Mouse (Mus musculus) stomach, embryonic 14.5 days (tissue): ENCODE measurements around the gene Atp1b3. TPM values are rescaled to one million over a fixed set of nuclear protein-coding genes. Genes with fewer than 3 reads are reported as not detected.
"Not testable (repeated sequence)": the region's sequence is repeated elsewhere in the genome, so short reads cannot be mapped to it uniquely, and the experiment has no call there.

Experiments used
- ATAC-seq: fragments of 200-750 bp; cut with Nextera tagmentation; 2 replicates; pipeline ENCODE4 v1.8.0; 2017; ENCODE audit warnings: low read depth, moderate TSS enrichment; ENCODE audit not compliant: insufficient number of reproducible peaks, insufficient read depth, low FRiP score
- H3K27ac ChIP-seq: fragments of 300-500 bp; sonication (generic); 2 replicates; pipeline ENCODE4 v1.5.1; 2014; ENCODE audit warnings: mild to moderate bottlenecking, low read length, moderate library complexity, mixed read lengths
- H3K27me3 ChIP-seq: fragments of 300-500 bp; sonication (generic); 2 replicates; pipeline ENCODE4 v1.6.1; 2014; ENCODE audit warnings: low read length, control low read depth, mixed read lengths; ENCODE audit not compliant: control insufficient read depth, insufficient read depth
- H3K36me3 ChIP-seq: fragments of 300-500 bp; sonication (generic); 2 replicates; pipeline ENCODE4 v1.6.1; 2014; ENCODE audit warnings: mild to moderate bottlenecking, control low read depth, low read length, moderate library complexity, mixed read lengths; ENCODE audit not compliant: control insufficient read depth, insufficient read depth
- H3K4me1 ChIP-seq: fragments of 300-500 bp; sonication (generic); 2 replicates; pipeline ENCODE4 v1.6.1; 2014; ENCODE audit warnings: low read length, control low read depth, mixed read lengths; ENCODE audit not compliant: control insufficient read depth, insufficient read depth
- H3K4me2 ChIP-seq: fragments of 300-500 bp; sonication (generic); replicated peaks from 2 replicates; pipeline ENCODE4 v1.6.1; 2014; ENCODE audit warnings: low read depth, low read length, control low read depth
- H3K4me3 ChIP-seq: fragments of 300-500 bp; sonication (generic); 2 replicates; pipeline ENCODE4 v1.5.1; 2014; ENCODE audit warnings: low read depth, low read length, control low read depth
- H3K9ac ChIP-seq: fragments of 300-500 bp; sonication (generic); replicated peaks from 2 replicates; pipeline ENCODE4 v1.6.1; 2014; ENCODE audit warnings: low read depth, mild to moderate bottlenecking, control low read depth, low read length, moderate library complexity, mixed read lengths
- H3K9me3 ChIP-seq: fragments of 300-500 bp; sonication (generic); 2 replicates; pipeline ENCODE4 v1.6.1; 2016; ENCODE audit warnings: low read depth, low read length, control low read depth; ENCODE audit not compliant: control insufficient read depth
- WGBS: fragments of 180-500 bp; shearing (Covaris S2); extraction: QIAGEN DNeasy Blood & Tissue Kit; methylation state at CpG from one replicate; pipeline ENCODE4 v1.1.7; 2014; 5-methylcytosine and 5-hydroxymethylcytosine counted together
- polyA plus RNA-seq: library from polyadenylated mRNA; unstranded; fragments of >200 nt; fragmentation: Nextera tagmentation; extraction: Ambion mirVana; gene quantifications from 2 replicates; pipeline ENCODE4 v1.2.1, GENCODE M21; 2014

Atp1b3 gene
- polyA plus RNA-seq = 160 and 167 TPM in 2 replicates

DNA sequence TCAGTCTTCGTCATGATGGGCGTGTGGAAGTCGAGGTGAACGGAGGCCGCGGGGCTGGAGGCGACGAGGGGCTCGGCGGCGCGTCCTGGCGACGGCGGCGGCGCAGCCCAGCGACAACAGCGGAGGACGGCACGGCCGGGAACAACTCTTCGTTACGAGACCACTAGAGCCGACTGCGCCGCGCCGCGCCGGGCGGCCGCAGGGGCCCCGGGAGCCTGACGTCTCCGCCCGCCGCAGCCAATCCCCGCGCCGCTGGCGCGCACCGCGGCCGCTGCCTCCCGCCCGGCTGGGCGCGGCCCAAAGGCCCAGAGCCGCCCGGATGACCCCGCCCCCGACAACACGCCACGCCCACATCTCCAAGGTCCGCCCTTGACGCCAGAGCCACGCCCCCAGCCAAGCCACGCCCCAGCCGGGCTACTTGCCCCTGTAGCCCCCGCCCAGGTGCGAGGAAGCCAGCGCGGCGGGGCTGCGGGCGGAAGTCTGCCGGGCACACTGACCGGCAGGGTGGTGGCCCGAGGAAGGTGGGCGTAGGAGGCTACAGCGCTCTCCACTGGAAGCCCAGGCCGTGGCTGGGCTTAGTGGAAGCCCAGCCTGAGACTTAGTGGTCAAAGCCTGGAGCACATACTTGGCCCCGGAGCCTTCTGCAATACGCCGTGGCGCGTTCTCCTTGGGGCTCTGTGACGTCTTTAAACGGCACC is at the start of gene Atp1b3:
Atp1b3 (minus strand) TSS at position 302 of the 698 bp plus-strand sequence.
- H3K4me1 ChIP-seq = peaks cover 17% of the 10 kb centered on the region; the same call in 1 of the 2 replicates
- under 1% methylated on average over 61 of the region's 81 CpGs for WGBS
- H3K36me3 ChIP-seq = no peaks in the 10 kb centered on the region
- H3K9ac ChIP-seq = peak within 1 kb of the TSS; percentile 78
- no peaks in the 10 kb centered on the region for H3K27me3 ChIP-seq
- peak within 1 kb of the TSS; percentile 57 for H3K4me2 ChIP-seq
- peak within 1 kb of the TSS; percentile 87 for H3K4me3 ChIP-seq
- no peaks in the 10 kb centered on the region for H3K9me3 ChIP-seq
- peak within 1 kb of the TSS; percentile 85 for H3K27ac ChIP-seq
- peak; percentile 98 for ATAC-seq

DNA sequence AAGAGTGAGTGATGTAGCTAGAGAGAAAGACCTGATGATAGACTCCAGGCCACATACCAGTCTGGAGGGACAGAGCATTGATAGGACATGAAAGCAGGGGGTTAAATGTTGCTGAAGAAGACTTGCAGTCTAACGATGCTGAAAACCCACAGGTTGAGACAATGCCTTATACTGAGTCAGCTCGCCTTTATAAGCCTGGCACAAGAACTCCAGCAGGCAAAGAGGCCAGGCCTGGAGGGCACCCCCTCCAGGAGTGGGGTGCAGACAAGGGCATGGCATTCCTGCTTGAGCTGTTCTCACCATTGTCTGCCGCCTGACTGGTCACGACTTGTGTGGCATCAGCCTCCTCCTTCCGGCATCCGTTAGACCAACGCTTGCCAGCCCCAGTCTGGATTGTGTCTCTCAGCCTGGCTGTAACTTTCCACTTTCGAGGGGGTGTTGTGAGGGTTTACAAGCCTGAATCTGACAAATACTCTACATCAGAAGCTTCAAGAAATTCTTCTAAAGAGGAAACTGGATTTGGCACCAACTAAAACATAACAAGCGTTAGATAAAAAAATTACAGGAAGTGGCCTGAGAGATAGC is 48.7 kb upstream of the Atp1b3 start:
- Histone ChIP-seq H3K4me2 (no peak overlapping the region), H3K9me3 (no peaks in the 10 kb centered on the region), H3K4me3 (no peak overlapping the region), H3K4me1 (peaks cover 10% of the 10 kb centered on the region; the same call in 1 of the 2 replicates), H3K9ac (no peak overlapping the region), H3K27ac (peak overlapping the region; percentile 10; the same call in 1 of the 2 replicates), H3K27me3 (no peaks in the 10 kb centered on the region), H3K36me3 (no peaks in the 10 kb centered on the region)
- ATAC-seq = no peak
- WGBS = 79% methylated on average over 9 of the region's 9 CpGs

DNA sequence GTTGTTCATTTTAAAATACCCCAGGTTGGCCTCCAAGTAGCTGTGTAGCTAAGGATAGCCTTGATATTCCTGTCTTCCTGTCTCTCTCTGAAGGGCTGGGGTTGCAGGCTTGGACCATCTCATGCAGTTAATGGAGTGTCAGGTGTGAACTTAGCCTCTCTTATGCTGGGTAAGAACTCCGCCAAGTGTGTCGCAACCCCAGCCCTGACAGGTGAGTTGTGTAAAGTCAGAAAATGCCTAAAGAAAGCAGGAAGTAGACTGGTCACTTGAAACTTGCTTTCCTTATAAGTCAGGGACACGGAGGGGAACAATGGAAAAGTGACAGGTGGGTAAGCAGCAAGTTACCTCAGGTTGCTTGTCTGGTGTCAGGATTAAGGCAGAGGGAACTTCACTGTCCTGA is 40.1 kb upstream of the Atp1b3 start:
- Histone ChIP-seq H3K27ac (no peak overlapping the region), H3K36me3 (no peaks in the 10 kb centered on the region), H3K27me3 (no peaks in the 10 kb centered on the region), H3K9ac (no peak overlapping the region), H3K9me3 (no peaks in the 10 kb centered on the region), H3K4me2 (no peak overlapping the region), H3K4me3 (no peak overlapping the region), H3K4me1 (no peaks in the 10 kb centered on the region)
- WGBS = 84% methylated on average over 3 of the region's 3 CpGs
- no peak for ATAC-seq

DNA sequence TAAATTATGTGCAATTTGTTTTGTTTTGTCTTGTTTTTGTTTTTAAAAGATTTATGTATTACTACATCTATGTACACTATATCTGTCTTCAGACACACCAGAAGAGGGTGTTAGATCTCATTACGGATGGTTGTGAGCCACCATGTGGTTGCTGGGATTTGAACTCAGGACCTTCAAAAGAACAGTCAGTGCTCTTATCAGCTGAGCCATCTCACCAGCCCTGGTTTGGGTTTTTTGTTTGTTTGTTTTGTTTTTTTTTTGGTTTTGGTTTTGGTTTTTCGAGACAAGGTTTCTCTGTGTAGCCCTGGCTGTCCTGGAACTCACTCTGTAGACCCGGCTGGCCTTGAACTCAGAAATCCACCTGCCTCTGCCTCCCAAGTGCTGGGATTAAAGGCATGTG is 35.7 kb upstream of the Atp1b3 start:
- peaks cover 14% of the 10 kb centered on the region for H3K4me1 ChIP-seq
- H3K36me3 ChIP-seq, H3K27ac ChIP-seq, H3K9ac ChIP-seq, H3K4me3 ChIP-seq, H3K9me3 ChIP-seq, H3K27me3 ChIP-seq, ATAC-seq, H3K4me2 ChIP-seq: not testable (repeated sequence)
- WGBS = 93% methylated on average over 3 of the region's 3 CpGs

DNA sequence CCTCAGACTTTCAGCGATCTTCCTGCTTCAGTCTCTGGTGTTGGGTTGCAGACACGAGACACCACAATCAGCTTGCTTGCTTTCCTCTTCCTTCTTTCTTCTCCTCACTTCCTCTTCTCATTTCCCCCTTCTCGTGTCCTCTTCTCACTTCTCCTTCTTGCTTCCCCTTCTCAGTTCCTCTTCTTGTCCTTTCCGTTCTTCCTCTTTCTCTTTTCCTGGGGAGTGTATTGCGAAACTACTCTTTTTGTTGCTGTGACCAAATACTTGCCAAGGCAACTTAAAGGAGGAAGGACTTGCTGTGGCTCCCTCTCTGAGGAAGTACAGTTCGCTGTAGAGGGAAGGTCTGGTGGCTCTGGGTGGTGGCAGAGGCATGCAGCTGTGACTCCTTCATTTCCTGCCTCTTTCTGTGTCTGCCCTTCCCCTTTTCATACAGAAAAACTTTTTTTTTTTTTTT is 35.2 kb upstream of the Atp1b3 start:
- Histone ChIP-seq H3K4me3 (no peak overlapping the region), H3K4me2 (no peak overlapping the region), H3K4me1 (peaks cover 14% of the 10 kb centered on the region), H3K27me3 (no peaks in the 10 kb centered on the region), H3K9ac (no peak overlapping the region), H3K27ac (no peak overlapping the region; the same call in 1 of the 2 replicates), H3K36me3 (no peaks in the 10 kb centered on the region), H3K9me3 (no peaks in the 10 kb centered on the region)
- ATAC-seq = no peak
- 71% methylated on average over 6 of the region's 6 CpGs for WGBS

DNA sequence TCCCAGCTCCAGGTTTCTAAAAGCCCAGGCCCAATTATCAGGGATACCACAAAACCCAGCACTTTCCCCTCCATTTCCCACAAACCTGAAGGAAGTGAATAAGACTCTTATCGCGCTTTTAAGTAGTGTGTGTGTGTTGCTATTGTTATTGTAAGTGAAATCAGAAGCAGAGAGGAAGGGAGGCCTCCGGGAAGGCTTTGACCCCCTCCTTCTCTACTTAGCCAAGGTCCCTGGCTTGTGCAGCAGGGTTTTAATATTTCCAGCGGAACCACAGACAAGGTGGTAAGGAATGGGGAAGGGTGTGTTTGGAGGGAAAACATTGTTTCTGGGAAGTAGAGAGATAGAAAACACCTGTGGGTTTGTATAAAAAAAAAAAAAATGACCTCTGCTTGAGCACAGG is 34.4 kb upstream of the Atp1b3 start:
- WGBS = 22% methylated on average over 4 of the region's 4 CpGs
- no peak overlapping the region for H3K9ac ChIP-seq

DNA sequence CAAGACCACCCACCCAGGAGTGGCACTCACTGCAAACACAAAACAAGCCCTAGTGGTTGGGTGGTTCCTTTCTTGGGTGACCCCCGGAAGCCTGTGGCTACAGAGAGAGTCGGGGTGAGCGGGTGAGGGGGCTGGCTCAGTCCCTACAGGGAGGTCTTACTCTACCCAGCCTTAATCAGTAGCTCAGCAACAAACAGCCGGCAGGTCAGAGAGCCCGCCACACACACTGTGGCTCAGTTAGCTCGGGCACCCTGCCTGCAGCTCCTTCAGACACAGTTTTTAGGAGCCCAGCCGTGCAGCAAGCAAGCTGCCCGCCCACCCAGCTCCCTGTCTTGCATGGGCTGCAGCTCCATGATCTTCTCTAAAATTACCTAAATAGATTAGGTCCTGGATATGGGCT is 33.9 kb upstream of the Atp1b3 start:
- H3K9ac ChIP-seq = no peak overlapping the region
- H3K4me1 ChIP-seq = peaks cover 14% of the 10 kb centered on the region
- no peak for ATAC-seq
- peak overlapping the region; percentile 39; the same call in 1 of the 2 replicates for H3K27ac ChIP-seq
- H3K36me3 ChIP-seq = no peaks in the 10 kb centered on the region
- H3K4me2 ChIP-seq = no peak overlapping the region
- H3K27me3 ChIP-seq = no peaks in the 10 kb centered on the region
- H3K9me3 ChIP-seq = no peaks in the 10 kb centered on the region
- 43% methylated on average over 8 of the region's 8 CpGs for WGBS
- H3K4me3 ChIP-seq = no peak overlapping the region

More for the DNA sequence above, 34.4 kb upstream of the Atp1b3 start:
- Histone ChIP-seq H3K27me3 (no peaks in the 10 kb centered on the region), H3K36me3 (no peaks in the 10 kb centered on the region), H3K4me3 (no peak overlapping the region), H3K9me3 (no peaks in the 10 kb centered on the region), H3K4me2 (no peak overlapping the region), H3K4me1 (peaks cover 14% of the 10 kb centered on the region), H3K27ac (peak overlapping the region; percentile 39; the same call in 1 of the 2 replicates)
- no peak for ATAC-seq

DNA sequence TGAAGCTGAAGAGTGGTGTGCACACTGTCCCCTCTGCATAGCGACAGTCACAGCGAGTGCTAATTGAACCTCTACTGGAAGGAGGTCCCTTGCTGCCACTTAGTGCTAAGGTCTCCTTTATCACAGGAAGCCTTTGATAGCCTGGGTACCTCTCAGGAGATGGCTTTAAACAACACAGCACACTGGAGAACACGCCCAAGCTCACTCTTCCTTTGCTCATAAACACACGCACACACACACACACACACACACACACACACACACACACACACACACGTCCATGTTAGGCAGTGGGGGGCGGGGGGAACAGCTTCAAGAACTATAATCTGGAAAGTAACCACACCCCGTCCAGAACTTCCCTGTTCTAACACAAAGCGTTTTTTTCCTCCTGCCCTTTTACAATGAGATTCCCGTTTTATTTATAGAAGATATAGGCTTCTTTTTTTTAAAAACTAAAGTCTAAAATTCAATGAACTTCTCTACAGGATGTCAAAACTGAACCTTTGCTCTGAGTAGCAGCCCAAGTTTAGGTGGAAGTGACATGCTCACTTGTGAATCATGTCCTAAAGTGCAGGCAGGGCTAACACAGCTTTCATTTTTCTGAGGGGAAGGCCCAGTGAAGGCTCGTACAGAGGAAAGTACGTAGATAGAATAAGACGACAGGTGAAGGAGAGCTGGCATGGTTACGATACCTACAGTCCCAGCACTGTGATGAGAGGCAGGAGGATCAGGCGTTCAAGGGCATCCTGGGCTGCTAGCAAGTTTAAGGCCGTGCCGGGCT is 30.9 kb upstream of the Atp1b3 start:
- Histone ChIP-seq H3K4me2 (no peak overlapping the region), H3K27ac (no peak overlapping the region), H3K9me3 (no peaks in the 10 kb centered on the region), H3K4me3 (no peak overlapping the region), H3K27me3 (no peaks in the 10 kb centered on the region), H3K4me1 (peaks cover 14% of the 10 kb centered on the region), H3K36me3 (no peaks in the 10 kb centered on the region), H3K9ac (no peak overlapping the region)
- ATAC-seq = peak; percentile 16; the same call in 1 of the 2 replicates
- WGBS = 62% methylated on average over 16 of the region's 16 CpGs
